Mouse (Mus musculus): ENCODE data around the gene Taf1b.
"Not testable (repeated sequence)": the region's sequence is repeated elsewhere in the genome, so short reads cannot be mapped to it uniquely, and the experiment has no call there.

DNA sequence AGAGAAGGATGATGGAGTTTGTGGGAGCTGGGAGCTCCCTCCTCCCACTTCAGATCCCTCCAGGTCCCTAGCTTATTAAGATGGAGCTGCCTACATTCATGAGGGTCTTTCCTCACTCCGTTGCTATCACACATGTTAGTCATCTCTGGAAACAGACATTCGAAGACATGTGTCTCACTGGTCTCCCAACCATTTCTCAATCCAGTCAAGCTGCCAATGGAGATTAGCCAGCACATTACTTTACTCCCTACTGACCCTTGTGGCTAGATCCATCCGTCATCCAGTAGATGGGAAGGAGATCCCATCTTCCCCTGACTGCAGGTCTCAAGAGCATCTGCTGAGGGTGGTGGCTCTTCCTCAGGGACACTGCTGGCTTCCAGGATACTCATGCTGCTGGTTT, 3.4 kb upstream of the Taf1b start:
- TF ChIP-seq TAL1 (IDR thresholded peaks at IDR 0.05; ENCODE audit: low read length); KAT2A (conservative IDR thresholded peaks at IDR 0.05; ENCODE audit: low read depth, low read length); EP300 (IDR thresholded peaks at IDR 0.05; ENCODE audit: low read depth in 1 of 2, low read length in 2 of 2): not testable (repeated sequence)
